In genomic region chr1:57428368-57429308, GRCm38 (mm10) we compare ENCODE assay signal across 8 mouse cellular contexts. TPM values are rescaled to one million over a fixed set of nuclear protein-coding genes. Genes with fewer than 3 reads are reported as not detected.
A peak's percentile ranks its signal among the peaks of the same experiment; 100 is the strongest.
DNase-seq lines count a peak whose midpoint lies in the region; ATAC-seq and TF ChIP-seq lines count a peak whose summit lies in the region.

No protein-coding gene starts in this region.

- H3K4me2 ChIP-seq in CH12.LX (ENCODE audit: insufficient read depth, low read depth, poor library complexity, severe bottlenecking) = peak overlapping the region; percentile 55
- peak overlapping the region; percentile 40 for H3K4me2 ChIP-seq in forebrain, embryonic 15.5 days (replicated peaks)

- peak; percentile 76 to 93 for TF ChIP-seq CTCF in CH12.LX (conservative IDR thresholded peaks at IDR 0.05 in 1 of 2, IDR thresholded peaks at IDR 0.05 in 1 of 2; ENCODE audit: low read depth in 2 of 2, low read length in 2 of 2)
- peak; percentile 73 for TF ChIP-seq CTCF in lung, adult 2 months (IDR thresholded peaks at IDR 0.05; ENCODE audit: insufficient read depth, low read length)

- 28% methylated on average over 16 of the region's 16 CpGs for WGBS in forebrain, embryonic 15.5 days
- 54% methylated on average over 16 of the region's 16 CpGs for WGBS in lung, adult 2 months

- TF ChIP-seq RAD21 in CH12.LX (IDR thresholded peaks at IDR 0.05; ENCODE audit: low read depth, low read length) = peak; percentile 98

- no peaks in the 10 kb centered on the region for H3K36me3 ChIP-seq in CH12.LX (replicated peaks in 1 of 2; ENCODE audit: control insufficient read depth in 1 of 2, insufficient read depth in 1 of 2, low read length in 1 of 2)
- no peaks in the 10 kb centered on the region for H3K36me3 ChIP-seq in forebrain, embryonic 15.5 days

- H3K27ac ChIP-seq in CH12.LX (ENCODE audit: insufficient read depth, low read depth) = no peak overlapping the region
- H3K27ac ChIP-seq in forebrain, embryonic 15.5 days (replicated peaks) = peak overlapping the region; percentile 64

- no peak for TF ChIP-seq EP300 in CH12.LX (IDR thresholded peaks at IDR 0.05; ENCODE audit: low read length)

- H3K79me2 ChIP-seq in CH12.LX (replicated peaks; ENCODE audit: control insufficient read depth, extremely low read depth, insufficient read depth, poor library complexity, severe bottlenecking) = no peaks in the 10 kb centered on the region

- intact Hi-C loops in heart, postnatal 14 days (cut with DNase I) = loop anchor here (1.0 to 5.0 kb wide), 6 partner anchors 521 to 869 kb away; no protein-coding TSS in a partner anchor

- H3K4me3 ChIP-seq in CH12.LX (replicated peaks in 1 of 3; ENCODE audit: low read depth in 2 of 3, low read length in 2 of 3, poor library complexity in 1 of 3) = no peak overlapping the region
- peak overlapping the region; percentile 28 for H3K4me3 ChIP-seq in forebrain, embryonic 15.5 days
- H3K4me3 ChIP-seq in lung, adult 2 months (replicated peaks; ENCODE audit: extremely low read depth, low read depth, low read length) = no peak overlapping the region

- no peaks in the 10 kb centered on the region for H3K9me3 ChIP-seq in CH12.LX (replicated peaks; ENCODE audit: low read length)
- no peaks in the 10 kb centered on the region for H3K9me3 ChIP-seq in forebrain, embryonic 15.5 days

- peak; percentile 93 for ATAC-seq in forebrain, embryonic 15.5 days (replicated peaks)
- ATAC-seq in neutrophil, adult 5-6 weeks (ENCODE audit: extremely low read depth, insufficient number of reproducible peaks, low FRiP score, poor library complexity, severe bottlenecking) = peak; percentile 64; the same call in 1 of the 2 replicates

- in situ Hi-C loops in CH12.LX (cut with MboI; ENCODE audit: low pct_ligation_motif_present, low pct_unique_long_range_greater_than_20kb, low sequenced_read_pairs) = loop anchor here (10.0 kb wide), 1 partner anchor 516 kb away; no protein-coding TSS in a partner anchor

- peaks cover 0 to 8% of the 10 kb centered on the region in 2 experiments; a peak in 1 of 4 replicates for H3K4me1 ChIP-seq in CH12.LX (ENCODE audit: control insufficient read depth in 1 of 2, insufficient read depth in 2 of 2)
- peaks cover 22% of the 10 kb centered on the region for H3K4me1 ChIP-seq in forebrain, embryonic 15.5 days
- no peaks in the 10 kb centered on the region; the same call in 1 of the 2 replicates for H3K4me1 ChIP-seq in lung, adult 2 months (ENCODE audit: control insufficient read depth, insufficient read depth, low read length)

- no peaks in the 10 kb centered on the region for H3K27me3 ChIP-seq in CH12.LX (replicated peaks)
- H3K27me3 ChIP-seq in forebrain, embryonic 15.5 days = no peaks in the 10 kb centered on the region

- TF ChIP-seq POLR2A in CH12.LX (IDR thresholded peaks at IDR 0.05; ENCODE audit: low read depth, low read length) = no peak
- no peak for TF ChIP-seq POLR2A in lung, adult 2 months (IDR thresholded peaks at IDR 0.05; ENCODE audit: borderline replicate concordance, extremely low read depth, low read depth, low read length)

- dilution Hi-C loops in CH12.LX (cut with MboI; ENCODE audit: extremely low pct_ligation_motif_present, extremely low pct_unique_long_range_greater_than_20kb, low sequenced_read_pairs) = no loop called here

- no peak overlapping the region for H3K9ac ChIP-seq in CH12.LX (ENCODE audit: insufficient read depth, low read depth)
- H3K9ac ChIP-seq in forebrain, embryonic 15.5 days (replicated peaks) = peak overlapping the region; percentile 50

- DNase-seq in CH12.LX (ENCODE audit: extremely low read depth) = peak; percentile 65
- peak; percentile 53 for DNase-seq in c-Kit-positive CD71-positive TER-119-positive erythroid progenitor cells, embryonic 14.5 days (ENCODE audit: low spot score)
- peak; percentile 88 to 94 for DNase-seq in heart, postnatal 14 days
- DNase-seq in kidney, postnatal 4 days = peak; percentile 94 to 96
- DNase-seq in lung, adult 2 months = peak; percentile 84
- peak; percentile 40 for DNase-seq in testis, postnatal 14 days (ENCODE audit: low spot score)

TF ChIP-seq in CH12.LX, 34 proteins besides CTCF, POLR2A, EP300 and RAD21:
- TF ChIP-seq SMC3 (IDR thresholded peaks at IDR 0.05; ENCODE audit: low read depth, low read length) = peak; percentile 95
- no peak for TF ChIP-seq ELF1 (IDR thresholded peaks at IDR 0.05; ENCODE audit: low read depth, low read length)
- TF ChIP-seq ZC3H11A (IDR thresholded peaks at IDR 0.05; ENCODE audit: low read depth, low read length) = peak; percentile 87
- TF ChIP-seq MAFK (IDR thresholded peaks at IDR 0.05; ENCODE audit: insufficient replicate concordance, low read length) = no peak
TF ChIP-seq in CH12.LX: peak in this region for 2.

RNA-seq across cellular contexts. Expression of gene Tyw5, which starts 21.7 kb away (rescaled TPM):
- 20.3 and 21.3 TPM in 2 replicates for total RNA-seq in CH12.LX (2012; rRNA removed)
- 50.1 and 68.9 TPM in 2 replicates for total RNA-seq in CH12.LX (2014; rRNA removed)
- polyA plus RNA-seq in CH12.LX (2012; ENCODE audit: insufficient read length, low read depth) = 21.0 and 24.7 TPM in 2 replicates
- 23.4 and 23.6 TPM in 2 replicates for polyA plus RNA-seq in forebrain, embryonic 15.5 days (2015; fragmentation: Nextera tagmentation; extraction: Ambion mirVana)
- 1 to 10 TPM; 5.6 to 5.8 TPM for total RNA-seq in heart, postnatal 14 days (2021)
- 3.0 and 4.5 TPM in 2 replicates for polyA plus RNA-seq in lung, adult 2 months (2012; rRNA removed)
- 27.7 and 31.4 TPM in 2 replicates for total RNA-seq in neutrophil, adult 5-6 weeks (2017)

RNA-seq across cellular contexts. Expression of gene Maip1, which starts 22.5 kb away (rescaled TPM):
- 7.0 and 8.7 TPM in 2 replicates for total RNA-seq in CH12.LX (2012; rRNA removed)
- 15.5 and 15.7 TPM in 2 replicates for total RNA-seq in CH12.LX (2014; rRNA removed)
- 13.6 and 13.9 TPM in 2 replicates for polyA plus RNA-seq in CH12.LX (2012; ENCODE audit: insufficient read length, low read depth)
- polyA plus RNA-seq in forebrain, embryonic 15.5 days (2015; fragmentation: Nextera tagmentation; extraction: Ambion mirVana) = 16.6 and 17.3 TPM in 2 replicates
- total RNA-seq in heart, postnatal 14 days (2021) = 10 to 100 TPM; 10.6 to 11.0 TPM
- 4.6 and 4.7 TPM in 2 replicates for polyA plus RNA-seq in lung, adult 2 months (2012; rRNA removed)
- 6.3 and 7.6 TPM in 2 replicates for total RNA-seq in neutrophil, adult 5-6 weeks (2017)

RNA-seq across cellular contexts. Expression of gene 1700066M21Rik, which starts 51.2 kb away (rescaled TPM):
- total RNA-seq in CH12.LX (2012; rRNA removed) (8.0 TPM in 2 replicates), CH12.LX (2014; rRNA removed) (17.4 and 19.4 TPM in 2 replicates)
- 5.9 and 7.0 TPM in 2 replicates for polyA plus RNA-seq in CH12.LX (2012; ENCODE audit: insufficient read length, low read depth)
- 34.1 and 35.4 TPM in 2 replicates for polyA plus RNA-seq in forebrain, embryonic 15.5 days (2015; fragmentation: Nextera tagmentation; extraction: Ambion mirVana)
- total RNA-seq in heart, postnatal 14 days (2021) = 1 to 10 TPM; 3.0 to 3.1 TPM
- 6.8 and 16.0 TPM in 2 replicates for polyA plus RNA-seq in lung, adult 2 months (2012; rRNA removed)
- 6.5 and 10.2 TPM in 2 replicates for total RNA-seq in neutrophil, adult 5-6 weeks (2017)

Comparison
In these comparisons a context has a peak if more than half of its experiments do, and no peak if none do; other contexts are left out.
1. DNase-seq: peak in every context shown above with its lines; median percentile 95 in kidney, postnatal 4 days; 91 in heart, postnatal 14 days; 84 in lung, adult 2 months; 65 in CH12.LX; 53 in c-Kit-positive CD71-positive TER-119-positive erythroid progenitor cells, embryonic 14.5 days; 40 in testis, postnatal 14 days.